Mouse (Mus musculus) thymus, adult 2 months (tissue): ENCODE measurements around the gene Cdh16.

Source experiments
- CTCF ChIP-seq: fragments of 200-500 bp; IDR thresholded peaks from 2 replicates; pipeline ENCODE4 v1.5.1; 2012; ENCODE audit warnings: mild to moderate bottlenecking, control low read depth, low read length, moderate library complexity, borderline replicate concordance; ENCODE audit not compliant: control insufficient read depth, poor library complexity, insufficient read depth; ENCODE audit errors: extremely low read depth
- POLR2A ChIP-seq: fragments of 200-500 bp; IDR thresholded peaks from 2 replicates; pipeline ENCODE4 v1.6.1; 2012; ENCODE audit warnings: mild to moderate bottlenecking, low read length, control low read depth, moderate library complexity; ENCODE audit not compliant: control insufficient read depth, poor library complexity, insufficient read depth; ENCODE audit errors: extremely low read depth

- TF ChIP-seq CTCF (peak; percentile 52; the same call in 1 of the 2 replicates), POLR2A (no peak)
Observed at GRCm38 (mm10) chr8:104654984-104655383, 30.8 kb upstream of the Cdh16 start.
